Mouse (Mus musculus) kidney, postnatal 0 days (tissue): ENCODE measurements around the gene Ubtd1. TPM values are rescaled to one million over a fixed set of nuclear protein-coding genes. Genes with fewer than 3 reads are reported as not detected.

Experiments used
- ATAC-seq: fragments of 200-750 bp; cut with Nextera tagmentation; replicated peaks from 2 replicates; pipeline ENCODE4 v1.8.0; 2017; ENCODE audit warnings: low read depth, moderate number of reproducible peaks, moderate TSS enrichment, moderate library complexity; ENCODE audit not compliant: low FRiP score
- DNase-seq: peaks from one replicate; pipeline ENCODE4 v3.0.0-alpha.2; 2016; ENCODE audit warnings: low spot score
- H3K27ac ChIP-seq: fragments of 300-500 bp; sonication (generic); 2 replicates; pipeline ENCODE4 v1.5.1; 2014; ENCODE audit warnings: mild to moderate bottlenecking
- H3K27me3 ChIP-seq: fragments of 300-500 bp; sonication (generic); 2 replicates; pipeline ENCODE4 v1.6.1; 2014; ENCODE audit warnings: low read length, mixed read lengths; ENCODE audit not compliant: insufficient read depth
- H3K36me3 ChIP-seq: fragments of 300-500 bp; sonication (generic); 2 replicates; pipeline ENCODE4 v1.6.1; 2014; ENCODE audit warnings: low read length, mixed read lengths; ENCODE audit not compliant: insufficient read depth
- H3K4me1 ChIP-seq: fragments of 300-500 bp; sonication (generic); replicated peaks from 2 replicates; pipeline ENCODE4 v1.6.1; 2014; ENCODE audit warnings: antibody characterized with exemption, low read length, mixed read lengths; ENCODE audit not compliant: insufficient read depth
- H3K4me2 ChIP-seq: fragments of 300-500 bp; sonication (generic); 2 replicates; pipeline ENCODE4 v1.6.1; 2014; ENCODE audit warnings: mild to moderate bottlenecking, low read length, moderate library complexity, mixed read lengths
- H3K4me3 ChIP-seq: fragments of 300-500 bp; sonication (generic); replicated peaks from 2 replicates; pipeline ENCODE4 v1.5.1; 2014; ENCODE audit warnings: low read depth, low read length
- H3K9ac ChIP-seq: fragments of 300-500 bp; sonication (generic); 2 replicates; pipeline ENCODE4 v1.6.1; 2014; ENCODE audit warnings: low read depth, low read length
- H3K9me3 ChIP-seq: fragments of 300-500 bp; sonication (generic); replicated peaks from 2 replicates; pipeline ENCODE4 v1.6.1; 2016; ENCODE audit warnings: low read length, inconsistent platforms, mixed read lengths
- CTCF ChIP-seq: IDR thresholded peaks from 2 replicates; pipeline ENCODE4 v1.5.1; 2016; ENCODE audit warnings: antibody characterized with exemption, low read depth, mild to moderate bottlenecking, moderate library complexity
- WGBS: fragments of 180-500 bp; shearing (Covaris S2); extraction: QIAGEN DNeasy Blood & Tissue Kit; methylation state at CpG from one replicate; pipeline ENCODE4 v1.1.7; 2014; 5-methylcytosine and 5-hydroxymethylcytosine counted together
- polyA plus RNA-seq: library from polyadenylated mRNA; unstranded; fragments of >200 nt; fragmentation: Nextera tagmentation; extraction: Ambion mirVana; gene quantifications from 2 replicates; pipeline ENCODE4 v1.2.1, GENCODE M21; 2015

Gene Ubtd1
- polyA plus RNA-seq, 1 experiment from 2014 or later: 36.6 TPM

DNA sequence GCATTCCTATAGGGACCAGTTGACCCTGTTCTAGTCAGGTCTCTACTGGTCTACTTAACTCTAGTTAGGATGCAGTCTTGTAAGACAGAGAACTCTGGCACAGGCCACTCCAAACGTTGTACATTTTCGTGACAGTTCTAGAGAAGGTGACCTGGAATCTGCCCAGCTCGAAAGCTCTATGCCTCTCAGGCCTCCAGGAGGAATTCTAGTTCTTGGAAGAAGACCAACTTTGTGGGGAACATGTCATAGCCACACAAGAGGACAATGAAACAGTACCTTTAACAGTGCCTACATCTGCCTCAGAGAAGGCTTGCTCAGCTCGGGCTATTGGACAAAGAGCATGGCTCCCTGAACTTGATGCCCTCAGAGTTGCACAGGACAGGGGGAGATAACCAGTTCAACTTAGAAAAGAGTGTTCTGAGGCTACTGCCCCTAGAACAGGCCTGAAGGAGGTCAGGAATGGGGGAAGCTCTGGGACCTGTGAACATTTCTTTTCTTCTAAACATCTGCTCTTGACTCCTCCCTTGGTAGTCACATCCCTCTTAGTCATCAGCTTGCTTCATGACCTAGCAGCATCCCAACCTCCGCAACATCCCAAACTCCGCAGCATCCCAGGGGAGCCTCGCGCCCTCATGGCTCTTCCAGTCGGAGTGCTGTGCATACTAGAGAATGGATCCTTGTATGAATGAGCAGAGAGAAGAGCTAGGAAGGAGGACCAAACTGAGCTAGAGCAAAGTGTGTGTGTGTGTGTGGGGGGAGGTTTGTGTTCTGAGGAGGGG is 17.4 kb downstream of the Ubtd1 start:
- 0 out of 2 replicates have a peak overlapping the region, but pooled peaks have one; percentile 47 for H3K27ac ChIP-seq
- H3K4me1 ChIP-seq: peaks cover 31% of the 10 kb centered on the region
- DNase-seq (no peak), ATAC-seq (no peak)
- TF ChIP-seq CTCF: no peak
- H3K27me3 ChIP-seq: no peaks in the 10 kb centered on the region
- H3K9me3 ChIP-seq: no peaks in the 10 kb centered on the region
- H3K36me3 ChIP-seq: no peaks in the 10 kb centered on the region
- H3K4me3 ChIP-seq: no peak overlapping the region
- no peak overlapping the region for H3K4me2 ChIP-seq
- H3K9ac ChIP-seq: no peak overlapping the region
- 84% methylated on average over 9 of the region's 9 CpGs for WGBS

DNA sequence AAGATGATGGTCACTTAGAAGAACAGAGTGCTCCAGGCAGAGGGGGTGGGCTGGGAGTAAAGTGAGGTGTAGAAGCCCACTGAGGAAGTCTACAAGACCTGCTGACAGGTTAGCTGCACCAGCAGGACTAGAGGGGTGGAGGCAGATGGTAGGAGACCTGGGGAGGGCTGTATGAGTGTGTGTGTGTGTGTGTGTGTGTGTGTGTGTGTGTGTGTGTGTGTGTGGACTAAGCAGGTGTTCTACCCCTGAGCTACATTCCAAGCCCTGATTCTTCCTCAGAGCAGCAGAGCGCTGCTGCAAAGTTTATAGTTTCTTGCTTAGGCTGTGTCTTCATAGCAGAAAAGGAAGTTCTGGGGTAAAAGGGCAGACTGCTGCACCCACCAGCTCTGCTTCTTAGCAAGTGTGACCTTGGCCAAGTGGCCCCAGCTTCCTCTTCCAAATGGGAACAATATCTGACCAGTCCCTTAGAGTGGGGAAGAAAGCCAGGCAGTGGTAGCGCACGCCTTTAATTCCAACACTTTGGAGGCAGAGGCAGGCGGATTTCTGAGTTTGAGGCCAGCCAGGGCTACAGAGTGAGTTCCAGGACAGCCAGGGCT is 18.2 kb downstream of the Ubtd1 start:
- Histone ChIP-seq H3K4me1 (peaks cover 28% of the 10 kb centered on the region), H3K4me2 (no peak overlapping the region), H3K36me3 (no peaks in the 10 kb centered on the region), H3K4me3 (no peak overlapping the region), H3K27ac (peak overlapping the region; percentile 47), H3K9ac (no peak overlapping the region), H3K27me3 (no peaks in the 10 kb centered on the region), H3K9me3 (no peaks in the 10 kb centered on the region)
- TF ChIP-seq CTCF: no peak
- 80% methylated on average over 4 of the region's 4 CpGs for WGBS
- ATAC-seq: no peak
- no peak for DNase-seq

DNA sequence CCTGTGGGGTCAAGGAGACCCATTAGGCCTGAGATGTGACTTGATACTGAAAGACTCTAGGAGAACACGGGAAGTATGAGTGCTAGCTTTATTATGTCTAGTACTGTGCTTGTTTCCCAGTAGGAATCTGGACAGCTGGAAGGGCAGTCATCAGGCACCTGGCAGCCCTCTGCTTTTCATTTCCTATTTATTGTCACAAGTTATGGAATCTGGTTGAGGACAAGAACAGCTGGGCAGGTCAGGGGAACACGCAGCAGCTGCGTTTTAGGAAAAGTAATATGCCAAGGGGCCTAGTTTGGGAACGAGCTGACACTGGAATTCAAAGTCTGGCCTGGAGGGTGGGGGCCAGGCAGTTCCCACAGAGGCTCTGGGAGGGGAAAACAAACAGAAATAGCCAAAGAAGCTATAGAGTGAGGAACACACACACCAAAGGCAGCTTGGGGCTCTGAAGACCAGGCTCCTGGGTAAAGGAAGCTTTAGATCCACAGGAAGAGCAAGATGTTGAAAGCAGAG is 18.9 kb downstream of the Ubtd1 start:
- WGBS: 10% methylated on average over 4 of the region's 4 CpGs
- H3K27me3 ChIP-seq: no peaks in the 10 kb centered on the region
- H3K36me3 ChIP-seq: no peaks in the 10 kb centered on the region
- H3K27ac ChIP-seq: peak overlapping the region; percentile 47
- no peak overlapping the region for H3K4me2 ChIP-seq
- peaks cover 34% of the 10 kb centered on the region for H3K4me1 ChIP-seq
- ATAC-seq (no peak; the same call in 1 of the 2 replicates), DNase-seq (peak; percentile 76)
- H3K4me3 ChIP-seq: no peak overlapping the region
- no peak overlapping the region for H3K9ac ChIP-seq
- H3K9me3 ChIP-seq: no peaks in the 10 kb centered on the region
- TF ChIP-seq CTCF: no peak

DNA sequence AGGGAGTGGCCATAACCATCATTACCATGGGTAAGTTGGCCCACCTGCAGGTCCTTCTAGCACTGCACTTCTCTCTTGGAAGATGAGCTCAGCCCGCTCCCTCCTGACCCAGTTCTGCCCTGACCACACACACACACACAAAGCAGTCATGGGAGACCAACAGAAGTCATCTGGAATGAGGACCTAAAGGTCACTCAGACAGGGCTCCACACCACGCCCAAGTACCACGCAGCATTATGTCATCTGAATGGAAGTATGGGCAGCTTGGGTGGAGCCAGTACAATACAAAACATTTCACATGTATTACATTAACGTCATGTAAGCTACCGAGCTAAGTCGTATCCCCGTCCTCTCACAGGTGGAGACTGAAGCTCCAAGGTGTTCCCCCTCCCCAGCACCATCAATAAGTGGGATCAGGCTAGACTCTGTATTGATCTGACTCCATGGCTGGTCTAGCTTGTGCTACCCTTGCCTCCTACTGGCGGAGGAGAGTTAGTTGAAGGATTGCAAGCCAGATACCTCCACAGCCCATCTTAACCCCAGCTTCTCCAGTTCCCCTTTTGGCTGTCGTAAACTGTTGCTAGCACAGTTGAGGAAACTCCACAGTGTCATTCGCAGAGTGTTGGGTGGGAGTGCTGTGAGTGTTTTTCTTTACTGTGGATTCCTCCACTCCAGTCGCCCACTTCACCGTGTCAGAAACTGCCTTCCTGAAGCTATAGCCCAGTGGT is 19.9 kb downstream of the Ubtd1 start:
- no peaks in the 10 kb centered on the region for H3K36me3 ChIP-seq
- DNase-seq: no peak
- H3K4me3 ChIP-seq: no peak overlapping the region
- no peaks in the 10 kb centered on the region for H3K9me3 ChIP-seq
- 85% methylated on average over 12 of the region's 12 CpGs for WGBS
- H3K27ac ChIP-seq: peak overlapping the region; percentile 47
- no peak for TF ChIP-seq CTCF
- H3K27me3 ChIP-seq: no peaks in the 10 kb centered on the region
- no peak overlapping the region for H3K4me2 ChIP-seq
- ATAC-seq: peak; percentile 18; the same call in 1 of the 2 replicates
- no peak overlapping the region for H3K9ac ChIP-seq
- peaks cover 40% of the 10 kb centered on the region for H3K4me1 ChIP-seq

DNA sequence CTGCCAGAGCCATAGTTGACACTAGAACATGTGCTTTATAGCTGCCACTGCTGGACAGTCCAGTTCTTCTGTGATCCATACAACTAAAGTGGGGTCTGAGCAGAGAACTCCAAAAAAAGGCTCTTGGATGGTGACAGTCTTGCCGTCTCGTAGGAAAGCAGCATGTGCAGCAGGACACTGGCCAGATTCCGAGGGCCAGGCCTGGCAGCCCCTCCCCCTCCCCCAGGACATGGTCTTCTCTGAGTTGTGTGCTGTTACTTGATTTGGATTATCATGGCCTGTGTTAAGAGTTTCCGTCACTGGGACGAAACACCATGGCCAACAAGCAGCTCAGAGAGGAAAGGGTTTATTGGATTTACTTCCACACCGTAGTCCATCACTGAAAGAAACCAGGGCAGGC is 22.7 kb downstream of the Ubtd1 start:
- H3K4me3 ChIP-seq: no peak overlapping the region
- H3K36me3 ChIP-seq: no peaks in the 10 kb centered on the region
- no peak overlapping the region for H3K9ac ChIP-seq
- TF ChIP-seq CTCF: no peak
- no peaks in the 10 kb centered on the region for H3K27me3 ChIP-seq
- no peaks in the 10 kb centered on the region for H3K9me3 ChIP-seq
- ATAC-seq (no peak), DNase-seq (no peak)
- no peak overlapping the region for H3K27ac ChIP-seq
- H3K4me1 ChIP-seq: peaks cover 48% of the 10 kb centered on the region
- H3K4me2 ChIP-seq: no peak overlapping the region
- WGBS: 71% methylated on average over 6 of the region's 6 CpGs

DNA sequence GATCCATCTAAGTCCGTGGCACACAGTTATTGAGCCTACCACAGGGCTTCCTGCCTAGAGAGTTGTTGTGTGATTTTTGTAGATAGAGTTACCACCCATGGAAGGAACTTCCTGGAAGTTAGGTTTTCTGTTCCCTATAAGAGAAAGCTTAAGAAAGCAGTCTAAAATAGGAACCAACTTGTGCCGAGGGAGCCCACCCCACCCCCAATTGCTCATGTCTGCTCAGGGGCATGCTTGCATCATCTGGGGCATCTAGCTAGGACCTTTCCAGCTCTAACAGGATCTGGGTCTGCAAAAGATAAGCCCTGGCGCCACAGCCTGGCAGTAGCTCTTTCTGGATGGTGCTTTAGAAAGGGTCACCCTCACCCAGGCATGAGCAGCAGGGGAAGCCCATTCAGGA is 24.1 kb downstream of the Ubtd1 start:
- Histone ChIP-seq H3K27me3 (no peaks in the 10 kb centered on the region), H3K36me3 (no peaks in the 10 kb centered on the region), H3K27ac (peak overlapping the region; percentile 36), H3K4me3 (no peak overlapping the region), H3K4me2 (no peak overlapping the region), H3K4me1 (peaks cover 44% of the 10 kb centered on the region), H3K9me3 (no peaks in the 10 kb centered on the region), H3K9ac (no peak overlapping the region)
- no peak for TF ChIP-seq CTCF
- DNase-seq (no peak), ATAC-seq (no peak; the same call in 1 of the 2 replicates)
- WGBS: 41% methylated on average over 3 of the region's 3 CpGs
